Mouse (Mus musculus) myocyte (in vitro differentiated cells): ENCODE results near the gene Ppm1b.

ENCODE experiments used
- CEBPB ChIP-seq: IDR thresholded peaks from 2 replicates; pipeline ENCODE4 v1.6.1; 2011; ENCODE audit warnings: mild to moderate bottlenecking, moderate library complexity; ENCODE audit not compliant: poor library complexity, insufficient read depth, severe bottlenecking
- E2F4 ChIP-seq: IDR thresholded peaks from one replicate; pipeline ENCODE4 v1.6.1; 2011; ENCODE audit warnings: mild to moderate bottlenecking, control low read depth, moderate library complexity; ENCODE audit not compliant: insufficient read depth
- MAX ChIP-seq: IDR thresholded peaks from one replicate; pipeline ENCODE4 v1.6.1; 2011; ENCODE audit warnings: low read depth, mild to moderate bottlenecking, control low read depth
- MYOD1 ChIP-seq, 3 experiments: IDR thresholded peaks; one replicate each; pipeline ENCODE4 v1.6.1; 2011; ENCODE audit warnings: control low read depth in 2 of 3, low read depth in 2 of 3, mild to moderate bottlenecking in 2 of 3, moderate library complexity in 1 of 3; ENCODE audit not compliant: insufficient read length in 2 of 3, control insufficient read depth in 1 of 3
- MYOG ChIP-seq, 3 experiments: IDR thresholded peaks; one replicate each; pipeline ENCODE4 v1.6.1; 2011; ENCODE audit warnings: control low read depth in 2 of 3, low read depth in 2 of 3, mild to moderate bottlenecking in 2 of 3; ENCODE audit not compliant: insufficient read length in 2 of 3, control insufficient read depth in 1 of 3, insufficient read depth in 1 of 3
- POLR2A ChIP-seq: IDR thresholded peaks from one replicate; pipeline ENCODE4 v1.6.1; 2011; ENCODE audit warnings: low read depth, mild to moderate bottlenecking, control low read depth, moderate library complexity; ENCODE audit not compliant: insufficient read length
- POLR2AphosphoS2 ChIP-seq: IDR thresholded peaks from one replicate; pipeline ENCODE4 v1.6.1; 2011; ENCODE audit warnings: low read depth, control low read depth; ENCODE audit not compliant: insufficient read length
- SRF ChIP-seq: IDR thresholded peaks from one replicate; pipeline ENCODE4 v1.6.1; 2011; ENCODE audit warnings: low read depth; ENCODE audit not compliant: control insufficient read depth, insufficient read length
- TCF12 ChIP-seq: IDR thresholded peaks from one replicate; pipeline ENCODE4 v1.6.1; 2011; ENCODE audit warnings: mild to moderate bottlenecking, control low read depth; ENCODE audit not compliant: poor library complexity, insufficient read depth, severe bottlenecking
- TCF3 ChIP-seq: IDR thresholded peaks from one replicate; pipeline ENCODE4 v1.6.1; 2011; ENCODE audit warnings: low read depth, control low read depth; ENCODE audit not compliant: insufficient read length
- USF1 ChIP-seq: IDR thresholded peaks from one replicate; pipeline ENCODE4 v1.6.1; 2011; ENCODE audit warnings: low read depth, mild to moderate bottlenecking, control low read depth, moderate library complexity

GRCm38 (mm10) chr17:84969916-84970315, 13.4 kb downstream of the Ppm1b start:
- TF ChIP-seq POLR2A (no peak), USF1 (no peak), E2F4 (no peak), CEBPB (no peak), TCF3 (no peak), MAX (no peak), POLR2AphosphoS2 (no peak), TCF12 (no peak), SRF (no peak), MYOG (IDR thresholded peaks at IDR 0.05; ENCODE audit: control insufficient read depth in 1 of 3, insufficient read depth in 1 of 3, insufficient read length in 2 of 3, low read depth in 2 of 3) (no peak), MYOD1 (IDR thresholded peaks at IDR 0.05; ENCODE audit: control insufficient read depth in 1 of 3, insufficient read length in 2 of 3, low read depth in 2 of 3) (no peak)
